Mouse (Mus musculus): ENCODE measurements around the gene Efcab2.

GRCm38 (mm10) chr1:178392970-178393369 lies 12.9 kb upstream of the Efcab2 start:
- TF ChIP-seq CTCF (IDR thresholded peaks at IDR 0.05; ENCODE audit: borderline replicate concordance, control insufficient read depth, extremely low read depth, insufficient read depth, low read length, poor library complexity) (no peak), POLR2A (IDR thresholded peaks at IDR 0.05; ENCODE audit: control insufficient read depth, extremely low read depth, insufficient read depth, low read length, poor library complexity) (no peak)
